Mouse (Mus musculus): ENCODE data around the gene Lsm3. TPM values are rescaled to one million over a fixed set of nuclear protein-coding genes. Genes with fewer than 3 reads are reported as not detected.

The Lsm3 gene
- polyA plus RNA-seq (2012; ENCODE audit: low replicate concordance), result 2.5 and 8.7 TPM in 2 replicates

DNA sequence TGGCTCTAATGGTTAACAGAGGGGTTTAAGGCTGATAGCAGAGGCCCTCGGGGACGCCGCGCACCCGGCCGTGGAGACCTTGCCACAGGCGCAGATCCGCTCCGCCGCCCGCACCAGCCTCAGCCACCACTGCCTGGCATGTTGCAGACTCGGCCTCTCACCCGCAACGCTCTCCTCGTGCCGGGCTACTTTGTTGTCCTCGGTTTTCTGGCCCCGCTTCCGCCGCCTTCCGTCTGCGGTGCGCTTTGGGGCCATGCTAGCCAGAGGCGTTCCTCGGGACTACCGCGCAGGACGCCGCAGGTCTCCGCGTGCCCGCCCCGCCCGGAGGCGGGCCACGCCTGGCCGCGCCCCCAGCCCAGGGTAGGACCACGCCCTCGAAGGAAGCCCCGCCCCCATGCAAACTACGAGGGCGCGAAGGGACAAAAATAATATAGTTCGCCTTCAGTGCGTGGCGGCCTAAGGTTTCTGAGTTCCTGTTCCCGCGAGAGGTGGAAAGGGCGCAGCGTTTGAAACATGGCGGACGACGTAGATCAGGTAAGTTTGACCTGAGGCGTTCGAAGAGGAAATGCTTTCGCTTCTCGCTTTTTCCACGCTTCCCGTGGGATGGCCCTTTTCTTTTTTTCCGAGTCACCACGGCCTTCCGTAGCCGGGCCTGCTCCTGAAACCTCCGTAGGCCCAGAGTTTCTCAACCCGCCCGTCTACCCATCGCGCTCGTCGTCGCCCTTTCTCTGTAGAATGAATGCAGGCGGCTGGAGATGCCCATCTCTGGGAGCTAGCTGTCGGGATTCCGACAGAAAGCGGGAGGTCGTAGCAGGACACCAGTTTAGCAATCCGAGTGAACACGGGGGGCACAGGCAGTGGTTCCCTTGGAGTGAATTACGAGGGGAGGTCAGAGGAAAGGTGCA is at the start of gene Lsm3, which contains the start of gene Xpc:
Gene Lsm3 (plus strand): TSS at position 384 of the 905 bp plus-strand sequence.
Gene Xpc (minus strand): TSS at position 344 of the 905 bp plus-strand sequence.

DNA sequence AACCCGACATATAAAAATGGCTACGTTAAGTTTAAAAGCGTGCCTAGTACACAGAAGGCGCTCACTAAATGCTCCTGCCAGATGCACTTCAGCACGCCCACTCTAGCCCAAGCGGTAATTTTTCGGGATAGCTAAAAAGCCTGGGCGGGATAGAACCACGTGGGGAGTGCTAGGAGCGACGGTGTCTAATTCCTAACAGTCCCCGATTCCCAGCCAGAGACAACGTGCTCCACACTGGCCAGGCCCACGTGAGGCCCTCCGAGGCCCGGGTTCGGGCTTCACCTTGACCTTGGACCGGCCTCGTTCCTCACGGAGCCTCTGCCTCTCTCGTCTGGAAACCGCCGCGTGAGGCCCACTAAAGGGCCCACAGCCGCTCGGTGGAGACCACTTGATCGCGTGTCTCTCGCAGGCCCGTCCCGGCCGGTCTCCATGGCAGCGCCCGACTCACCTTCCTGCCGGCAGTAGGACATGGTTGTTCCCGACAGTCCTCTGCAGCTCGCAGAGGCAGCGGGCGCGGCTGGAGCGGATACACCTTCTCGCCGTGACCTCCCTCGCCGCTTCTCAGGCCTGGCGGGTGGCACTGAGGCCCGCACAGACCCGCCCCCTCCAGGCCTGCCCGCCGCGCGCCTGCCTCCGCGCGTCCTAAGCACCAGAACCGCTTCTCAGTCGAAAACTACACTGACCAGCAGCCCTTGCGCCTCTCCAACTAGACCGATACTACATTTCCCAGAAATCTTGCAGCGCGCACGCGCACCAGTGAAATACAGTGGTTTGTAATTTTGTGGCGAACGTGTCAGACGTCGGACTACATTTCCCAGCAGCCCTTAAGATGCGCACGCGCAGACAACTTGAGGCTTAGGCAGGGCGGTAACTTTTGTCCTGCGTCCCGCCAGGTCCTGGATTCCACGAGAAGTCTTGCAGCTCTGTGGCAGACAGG is 42.6 kb upstream of the Lsm3 start, which contains the start of the genes Chchd4 and Tmem43:
Gene Chchd4 (minus strand): TSS at position 679 of the 937 bp plus-strand sequence.
Gene Tmem43 (plus strand): TSS at position 836 of the 937 bp plus-strand sequence.

Other genes starting within 250 kb of the Lsm3 start
- gene Wnt7a, start 104.6 kb upstream of the Lsm3 start, polyA plus RNA-seq (2012; ENCODE audit: low replicate concordance), result 0.04 TPM in 1 of 2 replicates, not detected in the other
- gene Chchd4, start 42.4 kb upstream of the Lsm3 start, polyA plus RNA-seq (2012; ENCODE audit: low replicate concordance), result 3.1 and 4.6 TPM in 2 replicates
- 6.6 and 10.8 TPM in 2 replicates for gene Tmem43, start 42.2 kb upstream of the Lsm3 start, polyA plus RNA-seq (2012; ENCODE audit: low replicate concordance)
- gene Xpc, start within 50 bp of the Lsm3 start, polyA plus RNA-seq (2012; ENCODE audit: low replicate concordance), result 12.0 and 13.3 TPM in 2 replicates
- 53.1 and 72.6 TPM in 2 replicates for gene Slc6a6, start 168.1 kb downstream of the Lsm3 start, polyA plus RNA-seq (2012; ENCODE audit: low replicate concordance)